Mouse (Mus musculus): ENCODE data around the gene Smarcb1.

GRCm38 (mm10) chr10:75872025-75872914 lies 49.1 kb downstream of the Smarcb1 start:
- no peak for TF ChIP-seq EP300 (IDR thresholded peaks at IDR 0.05; ENCODE audit: insufficient read depth, low read depth, low read length)
- no peak for TF ChIP-seq CTCF (IDR thresholded peaks at IDR 0.05; ENCODE audit: low read depth, low read length)
- TF ChIP-seq POLR2A (IDR thresholded peaks at IDR 0.05; ENCODE audit: insufficient read depth, low read length), result peak; percentile 19
